Mouse (Mus musculus) v-Abl transformed pro-B cells (cell line): ENCODE results near the gene Cct6b.

Experiments used
- in situ Hi-C, 2 experiments: fragments of 400-800 bp; cut with MboI; formaldehyde crosslinking; loops; one replicate each; pipeline ENCODE4 v1.15.1; 2025; ENCODE audit not compliant: unreplicated experiment in 2 of 2

Cct6b gene

DNA sequence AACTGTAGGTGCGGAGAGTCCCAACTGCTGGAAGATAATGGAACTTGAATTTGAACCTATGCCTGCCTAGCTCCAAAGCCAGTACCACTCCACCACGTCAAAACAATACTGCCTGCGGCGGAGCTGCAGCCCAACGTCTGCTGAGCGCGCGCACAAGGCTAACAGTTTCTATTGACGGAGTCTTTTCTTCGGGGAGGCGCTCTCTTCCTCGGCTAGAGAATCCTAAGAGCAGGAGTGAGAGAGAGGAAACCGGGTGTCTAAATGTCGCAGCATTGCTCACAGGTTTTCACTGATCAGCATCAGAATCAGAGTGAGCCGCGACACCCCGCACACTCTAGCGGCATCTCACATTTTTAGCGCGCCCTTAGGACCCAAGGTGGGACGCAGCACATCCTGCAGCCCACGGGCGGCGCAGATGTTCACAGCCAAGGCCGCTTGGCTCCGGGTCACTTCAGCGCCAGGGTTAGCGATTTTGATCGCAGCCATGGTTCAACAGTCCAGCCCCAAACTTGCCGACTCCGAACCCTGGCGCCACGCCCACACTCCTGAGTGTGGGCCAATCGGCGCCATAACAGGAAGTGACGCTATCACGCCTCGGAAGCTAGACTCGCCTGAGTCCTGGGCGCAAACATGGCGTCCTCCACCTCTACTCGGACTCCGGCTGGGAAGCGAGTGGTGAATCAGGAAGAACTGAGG lies at the start of gene Cct6b, which contains the start of gene Zfp830:
TSS of gene Cct6b (minus strand) at position 580 of the 696 bp plus-strand sequence.
TSS of gene Zfp830 (plus strand) at position 604 of the 696 bp plus-strand sequence.
- in situ Hi-C loops = loop anchor here in 1 of 2 experiments (25.0 kb wide), 1 partner anchor 448 kb away; no protein-coding TSS in a partner anchor

DNA sequence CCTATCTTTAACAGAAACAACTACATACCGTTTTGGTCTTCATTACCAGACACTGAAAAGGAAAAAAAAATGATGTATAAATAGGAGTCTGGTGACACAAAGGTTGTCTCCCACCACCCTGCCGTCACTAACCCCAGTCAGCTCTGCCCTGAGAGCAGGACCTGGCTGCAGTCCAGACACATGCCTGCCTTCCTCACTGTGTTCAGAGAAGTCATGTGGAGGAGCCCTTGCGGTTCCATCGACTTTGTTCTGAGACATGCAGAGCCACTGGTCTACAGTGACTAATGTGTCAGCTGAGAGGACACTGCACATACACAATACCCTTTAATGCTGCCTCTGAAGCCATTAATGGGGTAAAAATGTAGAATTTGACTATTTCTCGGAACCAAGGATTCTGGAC lies 44.4 kb upstream of the Cct6b start:
- in situ Hi-C loops = no loop called here

DNA sequence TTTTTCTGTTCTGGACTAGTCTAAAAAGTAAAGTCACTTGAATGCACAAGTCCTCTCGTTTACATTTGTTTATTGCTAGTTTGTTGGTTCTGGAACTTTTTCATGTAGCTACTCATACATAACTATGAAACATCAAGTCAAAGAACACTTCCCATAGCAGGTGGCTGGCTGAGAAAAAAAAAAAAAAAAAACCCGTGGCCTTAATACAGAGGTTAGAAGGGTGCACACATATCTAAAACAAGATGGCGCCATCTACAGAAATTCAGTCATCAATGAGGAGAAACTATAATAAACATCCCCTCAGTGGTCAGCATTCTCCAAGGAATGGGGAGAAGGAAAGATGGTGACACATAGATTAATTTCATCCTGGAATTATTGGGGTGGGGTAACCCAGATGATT lies 43.2 kb upstream of the Cct6b start:
- in situ Hi-C loops = no loop called here

DNA sequence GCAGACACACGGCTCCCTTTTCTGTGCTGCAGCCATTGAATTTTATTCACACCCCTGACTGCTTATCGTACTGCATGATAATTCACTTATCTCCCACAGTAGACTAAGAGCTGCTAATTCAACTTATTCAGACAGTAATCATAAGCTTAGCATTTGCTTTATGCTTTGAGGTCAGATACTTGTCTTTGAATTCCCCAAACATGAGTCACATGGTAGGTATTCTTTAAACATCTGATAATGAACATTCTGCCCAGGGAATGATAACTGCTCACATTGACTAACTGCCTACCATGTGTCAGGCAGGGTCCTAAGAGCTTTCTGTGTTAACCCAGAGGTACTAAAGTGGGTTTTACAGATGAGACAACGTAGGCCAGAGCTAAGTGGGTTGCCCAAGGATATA lies 42.5 kb upstream of the Cct6b start:
- in situ Hi-C loops = no loop called here

DNA sequence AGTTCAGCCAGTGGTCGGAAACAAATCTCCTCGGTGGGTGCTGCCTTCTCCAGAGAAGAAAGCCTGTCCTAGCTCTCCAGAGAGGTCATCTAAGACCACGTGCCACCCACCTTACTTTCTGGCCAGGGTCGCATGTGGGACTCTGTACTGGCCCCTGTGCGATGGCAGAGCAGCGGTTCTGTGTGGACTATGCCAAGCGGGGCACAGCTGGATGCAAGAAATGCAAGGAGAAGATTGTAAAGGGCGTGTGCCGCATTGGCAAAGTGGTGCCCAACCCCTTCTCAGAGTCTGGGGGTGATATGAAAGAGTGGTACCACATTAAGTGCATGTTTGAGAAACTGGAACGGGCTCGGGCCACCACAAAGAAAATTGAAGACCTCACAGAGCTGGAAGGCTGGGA lies 19.3 kb upstream of the Cct6b start:
- in situ Hi-C loops = no loop called here

DNA sequence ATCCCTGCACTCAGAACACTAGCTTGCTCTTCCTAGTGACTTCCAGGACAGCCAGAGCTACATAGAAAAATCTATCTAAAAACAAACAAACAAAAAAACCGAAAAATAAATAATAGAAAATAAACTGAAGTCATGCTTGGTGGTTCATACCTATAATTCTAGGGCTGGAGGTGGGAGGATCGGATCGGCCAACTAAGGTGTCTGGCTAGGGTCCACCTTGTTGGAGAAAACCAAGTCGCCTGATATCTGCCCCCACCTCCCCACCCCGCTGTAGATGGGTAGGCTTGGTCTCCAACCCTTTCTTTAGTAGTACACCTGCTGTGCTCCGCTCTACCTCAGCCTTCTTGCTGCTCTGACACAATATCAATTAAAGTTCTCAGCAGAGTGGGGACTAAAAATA lies 18.1 kb upstream of the Cct6b start:
- in situ Hi-C loops = no loop called here

DNA sequence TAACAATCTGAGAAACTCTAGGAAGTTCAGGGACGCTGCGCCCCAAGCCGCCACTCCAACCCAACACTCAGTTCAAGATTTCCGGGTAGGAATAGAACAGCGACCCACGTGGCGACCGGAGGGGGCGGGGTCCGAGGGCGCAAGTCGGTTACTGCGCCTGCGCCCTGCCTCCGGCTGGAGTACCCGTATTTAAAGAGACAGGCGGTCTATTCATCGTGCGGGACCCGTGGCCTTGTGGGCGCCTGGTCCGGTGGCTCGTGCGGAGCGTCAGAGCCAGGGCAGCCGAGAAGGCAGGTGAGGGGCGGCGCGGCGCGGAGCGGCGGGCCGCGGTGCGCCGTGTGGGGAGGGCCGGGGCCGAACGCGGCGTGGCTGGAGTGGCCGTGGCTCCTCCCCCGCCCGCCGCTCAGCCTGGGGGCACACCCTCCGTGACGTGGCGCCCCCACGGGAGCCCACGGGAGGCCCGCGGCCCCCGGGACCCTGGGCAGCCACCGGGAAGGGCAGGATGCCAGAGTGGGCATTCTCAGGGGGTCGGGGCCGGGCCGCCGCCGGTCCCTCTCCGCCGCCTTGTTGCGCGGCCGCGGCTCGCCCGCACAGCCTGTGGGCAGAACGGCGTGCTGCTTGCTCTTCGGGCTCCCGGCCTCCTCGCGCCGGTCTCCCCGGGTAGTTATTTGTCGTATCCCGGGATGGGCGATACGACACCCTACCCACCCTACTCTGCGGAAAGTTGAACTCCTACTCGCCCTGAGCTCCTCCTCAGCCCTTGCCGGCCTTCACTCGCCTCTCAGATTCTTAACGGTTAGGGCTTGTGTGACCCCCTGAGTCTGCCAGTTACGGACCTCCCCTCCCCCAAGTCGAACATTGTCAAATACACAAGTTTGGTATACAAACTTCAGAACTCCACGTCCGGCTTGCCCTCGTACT lies 17.1 kb upstream of the Cct6b start, which contains the start of gene Lig3:
TSS of gene Lig3 (plus strand) at position 126 of the 921 bp plus-strand sequence.
- in situ Hi-C loops = no loop called here

DNA sequence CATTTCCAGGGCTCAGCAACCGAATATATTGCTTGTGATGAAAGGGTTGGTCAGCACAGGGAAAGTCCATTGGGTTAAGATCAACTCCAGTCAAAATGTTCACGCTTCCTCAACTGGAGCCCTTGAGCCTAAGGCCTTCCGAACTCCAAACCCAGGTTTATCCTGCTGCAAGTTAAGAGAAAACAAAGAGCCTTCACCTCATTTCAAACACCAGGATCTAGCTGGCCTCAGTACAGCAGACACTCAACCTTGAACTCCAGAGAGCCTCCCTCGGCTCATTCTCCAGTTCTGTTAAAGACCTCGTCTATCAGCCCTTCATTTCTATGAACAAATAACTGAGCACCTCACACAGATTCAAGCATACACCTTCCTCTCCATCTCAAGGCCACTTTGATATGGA lies 16.0 kb upstream of the Cct6b start:
- in situ Hi-C loops = no loop called here

DNA sequence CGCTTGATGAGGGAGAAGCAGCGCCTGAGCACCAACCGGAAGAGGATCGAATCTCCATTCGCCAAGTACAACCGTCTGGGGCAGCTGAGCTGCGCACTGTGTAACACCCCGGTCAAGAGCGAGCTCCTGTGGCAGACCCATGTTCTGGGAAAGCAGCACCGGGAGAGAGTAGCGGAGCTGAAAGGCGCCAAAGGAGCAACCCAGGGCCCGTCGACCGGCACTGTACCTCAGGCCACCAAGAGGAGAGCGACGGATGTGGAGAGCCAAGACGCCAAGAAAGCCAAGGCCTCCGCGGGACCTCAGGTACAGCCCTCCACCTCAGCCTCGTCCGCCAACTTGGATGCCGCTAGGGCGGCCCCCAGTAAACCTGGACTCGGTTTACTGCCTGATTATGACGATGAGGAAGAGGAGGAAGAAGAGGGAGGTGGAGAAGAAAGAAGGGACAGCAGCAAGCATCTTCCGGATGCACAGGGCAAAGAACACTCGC lies 360 bp upstream of the Cct6b start:
- in situ Hi-C loops = loop anchor here in 1 of 2 experiments (25.0 kb wide), 1 partner anchor 448 kb away; no protein-coding TSS in a partner anchor

DNA sequence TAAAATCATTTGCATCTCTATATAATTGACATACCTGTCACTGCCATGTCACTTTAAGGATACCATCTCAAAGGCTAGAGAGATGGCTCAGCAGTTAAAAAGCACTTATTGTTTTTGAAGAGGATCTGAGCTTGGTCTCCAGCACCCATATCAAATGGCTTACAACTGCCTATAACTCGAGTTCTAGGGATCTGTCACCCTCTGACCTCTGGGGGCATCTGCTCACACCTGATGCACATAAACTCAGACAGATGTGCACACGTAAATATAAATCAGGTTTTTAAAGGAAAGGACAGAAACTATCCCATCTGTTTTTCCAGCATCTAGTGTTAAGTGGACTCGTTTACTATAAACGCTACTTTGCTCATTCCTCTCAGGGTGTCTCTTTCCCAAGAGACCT lies 860 bp downstream of the Cct6b start:
- in situ Hi-C loops = loop anchor here in 1 of 2 experiments (25.0 kb wide), 1 partner anchor 449 kb away; no protein-coding TSS in a partner anchor

DNA sequence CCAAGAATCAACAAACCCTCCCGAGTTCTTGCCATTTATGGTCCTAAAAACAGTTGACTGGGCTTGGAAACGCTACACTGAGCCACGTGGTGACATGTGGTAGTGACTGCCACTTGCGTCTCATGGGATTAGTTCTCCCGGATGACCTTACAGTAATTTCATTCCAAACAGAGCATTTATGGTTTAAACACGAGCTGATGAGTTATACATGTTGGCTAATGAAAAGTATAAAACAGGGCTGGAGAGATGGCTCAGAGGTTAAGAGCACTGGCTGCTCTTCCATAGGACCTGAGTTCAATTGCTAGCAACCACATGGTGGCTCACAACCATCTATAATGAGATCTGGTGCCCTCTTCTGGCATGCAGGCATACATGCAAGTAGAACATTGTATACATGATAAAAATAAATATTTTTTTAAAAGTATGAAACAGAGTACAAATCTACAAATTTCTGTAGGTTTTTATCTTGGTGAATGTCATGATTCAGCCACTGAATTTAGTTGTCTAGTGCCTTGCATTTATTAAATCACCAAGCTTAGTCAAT lies 1.8 kb downstream of the Cct6b start:
- in situ Hi-C loops = loop anchor here in 1 of 2 experiments (25.0 kb wide), 1 partner anchor 450 kb away; no protein-coding TSS in a partner anchor

DNA sequence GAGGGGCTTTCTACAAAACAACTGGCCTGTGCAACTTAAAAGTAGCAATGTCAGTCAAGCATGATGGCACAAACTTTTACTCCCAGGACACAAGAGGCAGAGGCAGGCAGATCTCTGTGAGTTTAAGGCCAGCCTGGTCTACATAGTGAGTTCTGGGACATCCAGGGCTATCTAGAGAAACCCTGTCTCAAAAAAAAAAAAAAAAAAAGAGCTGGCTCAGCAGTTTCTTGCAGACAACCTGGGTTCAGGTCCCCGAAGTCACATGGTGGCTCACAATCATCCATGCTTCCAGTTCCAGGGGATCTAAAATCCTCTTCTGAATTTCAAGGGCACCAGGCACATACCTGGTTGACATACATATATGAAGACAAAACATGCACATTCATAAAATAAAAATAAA lies 8.2 kb downstream of the Cct6b start:
- in situ Hi-C loops = loop anchor here in 1 of 2 experiments (25.0 kb wide), 1 partner anchor 456 kb away; no protein-coding TSS in a partner anchor

DNA sequence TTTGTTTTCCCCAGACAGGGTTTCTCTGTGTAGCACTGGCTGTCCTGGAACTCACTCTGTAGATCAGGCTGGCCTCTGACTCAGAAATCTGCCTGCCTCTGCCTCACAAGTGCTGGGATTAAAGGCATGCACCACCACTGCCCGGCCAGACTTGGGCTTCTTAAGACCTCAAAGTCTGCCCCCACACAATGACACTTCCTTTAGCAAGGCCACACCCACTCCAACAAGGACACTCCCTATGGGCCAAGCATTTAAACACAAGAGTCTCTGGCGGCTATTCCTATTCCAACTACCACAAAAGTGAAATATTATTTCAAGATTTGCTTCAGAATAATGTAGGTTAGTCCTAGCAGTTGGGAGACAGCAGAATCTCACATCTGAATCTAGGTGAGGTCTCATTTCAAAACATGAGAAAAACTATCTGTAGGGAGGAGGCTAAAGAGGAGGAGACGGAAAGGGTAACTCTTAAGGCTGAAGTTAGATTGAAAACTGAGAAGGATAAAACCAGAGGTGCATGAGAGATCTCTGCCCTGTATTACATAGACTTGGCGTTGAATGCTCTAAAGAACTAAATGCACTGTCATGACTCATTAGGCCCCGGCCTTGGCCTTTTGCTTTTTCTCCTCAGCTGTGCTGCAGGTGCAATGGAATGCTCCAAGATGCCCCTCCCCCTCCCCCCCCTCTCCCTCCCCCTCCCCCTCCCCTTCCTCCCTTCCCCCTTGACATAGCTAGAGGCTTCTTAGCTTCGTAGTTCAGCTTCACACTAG lies 11.6 kb downstream of the Cct6b start:
- in situ Hi-C loops = loop anchor here in 1 of 2 experiments (25.0 kb wide), 1 partner anchor 460 kb away; no protein-coding TSS in a partner anchor

DNA sequence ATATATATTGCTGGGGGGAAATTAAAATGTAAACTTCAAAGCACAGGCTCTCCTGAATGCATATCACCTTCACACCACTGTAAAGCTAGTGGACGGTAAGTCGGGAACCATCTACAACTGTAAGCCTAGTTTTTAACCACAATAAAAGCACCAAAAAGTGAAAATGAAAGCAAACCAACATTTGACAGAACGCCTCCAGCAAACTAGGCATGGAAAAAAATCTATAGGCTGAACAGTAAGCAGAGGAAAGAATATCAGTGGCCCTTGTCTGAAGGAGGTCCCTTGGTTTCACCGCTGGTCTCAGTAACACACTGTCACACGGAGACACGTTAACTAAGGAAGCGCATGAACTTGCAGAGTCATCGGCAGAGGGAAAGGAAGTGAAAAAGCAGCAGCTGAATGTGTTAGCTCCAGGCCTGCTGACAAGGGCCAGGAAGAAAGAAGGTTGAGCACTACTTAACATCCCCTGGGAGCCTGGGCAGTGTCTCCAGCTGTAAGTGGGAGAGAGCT lies 17.2 kb downstream of the Cct6b start:
- in situ Hi-C loops = loop anchor here (5.0 to 25.0 kb wide), 6 partner anchors 70 to 1110 kb away; partner anchors contain the start of gene Ccl7 (in 1 of the 2)

DNA sequence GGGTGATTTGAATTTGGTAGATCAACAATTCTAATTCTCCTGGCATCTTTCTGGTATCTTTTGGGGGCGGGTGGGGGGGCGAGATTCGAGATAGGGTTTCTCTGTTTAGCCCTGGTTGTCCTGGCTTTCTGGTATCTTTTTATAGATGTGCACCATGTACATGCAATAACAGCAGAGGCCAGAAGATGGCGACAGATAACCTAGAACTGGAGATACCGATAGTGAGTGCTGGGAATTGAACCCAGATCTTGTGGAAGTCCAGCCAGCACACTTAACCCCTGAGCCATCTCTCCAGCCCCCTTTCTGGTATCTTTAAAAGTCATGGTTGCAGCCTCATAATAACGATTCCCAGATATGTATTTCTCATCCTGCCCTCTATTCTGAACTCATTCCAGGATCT lies 18.0 kb downstream of the Cct6b start:
- in situ Hi-C loops = loop anchor here (5.0 to 25.0 kb wide), 6 partner anchors 71 to 1109 kb away; partner anchors contain the start of gene Ccl7 (in 1 of the 2)

DNA sequence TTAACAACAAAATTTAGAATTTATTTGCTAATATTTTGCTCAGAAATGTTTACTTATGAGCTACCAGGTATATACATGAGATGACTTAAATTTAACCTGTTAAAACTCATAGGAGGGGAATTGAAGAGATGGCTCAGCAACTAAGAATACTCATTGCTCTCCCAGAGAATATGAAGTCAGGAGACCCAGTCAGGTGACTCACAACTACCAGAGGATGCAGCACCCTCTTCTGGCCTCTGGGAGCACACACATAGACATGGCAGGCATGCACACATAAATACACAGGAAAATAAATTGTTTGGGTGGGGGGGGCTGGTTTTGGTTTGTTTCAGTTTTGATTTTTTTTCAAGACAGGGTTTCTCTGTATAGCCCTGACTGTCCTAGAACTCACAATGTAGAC lies 25.1 kb downstream of the Cct6b start:
- in situ Hi-C loops = loop anchor here (5.0 to 25.0 kb wide), 3 partner anchors 507 to 1102 kb away; no protein-coding TSS in a partner anchor

DNA sequence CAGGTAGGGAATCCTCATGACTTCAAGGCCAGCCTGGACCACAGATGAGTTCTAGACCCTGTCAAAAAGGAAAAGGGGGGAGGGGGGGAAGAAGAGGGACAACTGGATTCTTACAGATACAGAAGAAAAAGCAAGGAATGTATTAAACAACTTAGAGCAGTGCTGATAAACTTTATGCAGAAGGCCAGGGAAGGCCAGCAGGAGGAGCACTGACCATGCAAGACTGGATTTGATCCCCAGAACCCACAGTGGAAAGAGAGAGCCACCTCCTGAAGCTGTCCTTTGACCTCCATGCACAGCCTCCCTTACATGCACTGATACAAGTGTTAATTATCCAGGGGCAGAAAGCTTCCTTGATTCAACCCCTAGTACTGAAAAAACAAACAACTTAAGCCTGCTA lies 29.9 kb downstream of the Cct6b start:
- in situ Hi-C loops = loop anchor here (25.0 kb wide), 2 partner anchors 747 to 1097 kb away; no protein-coding TSS in a partner anchor

DNA sequence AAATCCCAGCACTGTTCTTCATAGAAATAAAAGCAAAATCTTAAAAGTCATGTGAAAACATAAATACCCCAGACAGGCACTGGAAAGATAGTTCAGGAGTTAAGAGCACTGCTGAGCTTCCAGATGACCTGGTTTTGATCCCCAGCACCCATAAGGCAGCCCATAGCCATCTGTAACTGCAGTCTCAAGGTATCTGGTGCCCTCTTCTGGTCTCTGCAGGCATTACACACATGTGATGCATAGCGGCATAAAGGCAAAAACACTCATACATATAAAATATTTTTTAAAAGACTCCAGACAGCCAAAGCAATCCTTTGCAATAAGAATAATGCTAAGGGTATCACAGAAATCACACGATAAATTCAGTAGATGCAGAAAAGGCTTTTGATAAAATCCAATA lies 37.3 kb downstream of the Cct6b start:
- in situ Hi-C loops = loop anchor here (25.0 kb wide), 2 partner anchors 740 to 1090 kb away; no protein-coding TSS in a partner anchor

DNA sequence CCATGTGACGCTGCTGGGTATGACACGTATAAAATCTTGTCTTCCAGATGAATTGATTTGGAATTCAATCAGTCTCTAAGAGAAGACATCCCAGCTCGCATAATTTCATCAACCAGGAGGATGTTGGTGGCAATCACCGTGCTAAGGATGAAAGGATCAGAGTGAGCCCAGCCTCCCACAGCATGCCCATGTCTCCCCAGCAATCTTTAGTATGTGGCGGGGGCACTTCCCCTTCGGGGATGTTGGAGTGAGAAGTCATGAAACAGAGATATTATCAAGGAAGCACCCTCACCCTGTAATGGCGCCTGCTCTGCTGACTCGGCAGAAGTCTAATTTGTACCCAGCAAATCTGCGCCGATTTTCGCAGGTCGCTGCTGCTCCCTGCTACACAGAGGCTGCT lies 44.8 kb downstream of the Cct6b start:
- in situ Hi-C loops = no loop called here
